Mouse (Mus musculus) liver, postnatal 0 days (tissue): Measurements from ENCODE around the gene Eps8l3. TPM values are rescaled to one million over a fixed set of nuclear protein-coding genes. Genes with fewer than 3 reads are reported as not detected.

ENCODE experiments used
- ATAC-seq: fragments of 200-750 bp; cut with Nextera tagmentation; 2 replicates; pipeline ENCODE4 v1.8.0; 2017; ENCODE audit warnings: mild to moderate bottlenecking, moderate library complexity
- DNase-seq: peaks from one replicate; pipeline ENCODE4 v3.0.0-alpha.2; 2016
- H3K27ac ChIP-seq: fragments of 300-500 bp; sonication (generic); 2 replicates; pipeline ENCODE4 v1.5.1; 2014; ENCODE audit warnings: antibody characterized with exemption, moderate library complexity, mild to moderate bottlenecking, low read depth
- H3K27me3 ChIP-seq: fragments of 300-500 bp; sonication (generic); 2 replicates; pipeline ENCODE4 v1.6.1; 2014; ENCODE audit warnings: low read length, control low read depth, mixed read lengths; ENCODE audit not compliant: insufficient read depth
- H3K36me3 ChIP-seq: fragments of 300-500 bp; sonication (generic); replicated peaks from 2 replicates; pipeline ENCODE4 v1.6.1; 2014; ENCODE audit warnings: mild to moderate bottlenecking, control low read depth, low read length, moderate library complexity, mixed read lengths; ENCODE audit not compliant: insufficient read depth
- H3K4me1 ChIP-seq: fragments of 300-500 bp; sonication (generic); 2 replicates; pipeline ENCODE4 v1.6.1; 2014; ENCODE audit warnings: antibody characterized with exemption, mild to moderate bottlenecking, control low read depth; ENCODE audit not compliant: insufficient read depth
- H3K4me2 ChIP-seq: fragments of 300-500 bp; sonication (generic); 2 replicates; pipeline ENCODE4 v1.6.1; 2014; ENCODE audit warnings: low read depth, mild to moderate bottlenecking, low read length, moderate library complexity, mixed read lengths
- H3K4me3 ChIP-seq: fragments of 300-500 bp; sonication (generic); 2 replicates; pipeline ENCODE4 v1.5.1; 2014; ENCODE audit warnings: low read depth, low read length
- H3K9ac ChIP-seq: fragments of 300-500 bp; sonication (generic); replicated peaks from 2 replicates; pipeline ENCODE4 v1.6.1; 2014; ENCODE audit warnings: mild to moderate bottlenecking, moderate library complexity
- H3K9me3 ChIP-seq: fragments of 300-500 bp; sonication (generic); 2 replicates; pipeline ENCODE4 v1.6.1; 2016; ENCODE audit warnings: mild to moderate bottlenecking, control low read depth, low read length, mixed read lengths
- CTCF ChIP-seq: sonication (generic); IDR thresholded peaks from 2 replicates; pipeline ENCODE4 v1.5.1; 2016; ENCODE audit warnings: antibody characterized with exemption, low read depth
- EP300 ChIP-seq: IDR thresholded peaks from 2 replicates; pipeline ENCODE4 v1.6.1; 2016; ENCODE audit warnings: antibody characterized with exemption, low read depth, mild to moderate bottlenecking
- WGBS: fragments of 180-500 bp; shearing (Covaris S2); extraction: QIAGEN DNeasy Blood & Tissue Kit; methylation state at CpG from one replicate; pipeline ENCODE4 v1.1.7; 2014; ENCODE audit not compliant: insufficient replicate concordance; 5-methylcytosine and 5-hydroxymethylcytosine counted together
- polyA plus RNA-seq: library from polyadenylated mRNA; unstranded; fragments of >200 nt; fragmentation: Nextera tagmentation; extraction: Ambion mirVana; gene quantifications from 2 replicates; pipeline ENCODE4 v1.2.1, GENCODE M21; 2015

Eps8l3 gene
- polyA plus RNA-seq, 1 experiment from 2014 or later: not detected

GRCm38 (mm10) chr3:107843406-107843805, 33.6 kb upstream of the Eps8l3 start:
- Histone ChIP-seq H3K4me3 (no peak overlapping the region), H3K9ac (no peak overlapping the region), H3K27me3 (no peaks in the 10 kb centered on the region), H3K9me3 (no peaks in the 10 kb centered on the region), H3K4me1 (peaks cover 8% of the 10 kb centered on the region; the same call in 1 of the 2 replicates), H3K4me2 (no peak overlapping the region), H3K27ac (no peak overlapping the region), H3K36me3 (no peaks in the 10 kb centered on the region)
- 75% methylated on average over 3 of the region's 3 CpGs for WGBS
- TF ChIP-seq CTCF (no peak), EP300 (no peak)
- ATAC-seq: no peak
- DNase-seq: no peak

- WGBS: 79% methylated on average over 3 of the region's 3 CpGs
- TF ChIP-seq EP300: no peak
- no peak for TF ChIP-seq CTCF
- ATAC-seq (no peak), DNase-seq (no peak)
- Histone ChIP-seq H3K4me3 (no peak overlapping the region), H3K9me3 (no peaks in the 10 kb centered on the region), H3K4me1 (peaks cover 8% of the 10 kb centered on the region; the same call in 1 of the 2 replicates), H3K36me3 (no peaks in the 10 kb centered on the region), H3K9ac (no peak overlapping the region), H3K27ac (no peak overlapping the region), H3K4me2 (no peak overlapping the region), H3K27me3 (no peaks in the 10 kb centered on the region)
Measured at GRCm38 (mm10) chr3:107844001-107844400, 33.0 kb upstream of the Eps8l3 start.

- 83% methylated on average over 2 of the region's 2 CpGs for WGBS
- Histone ChIP-seq H3K27me3 (no peaks in the 10 kb centered on the region), H3K27ac (no peak overlapping the region), H3K4me3 (no peak overlapping the region), H3K4me1 (peaks cover 12% of the 10 kb centered on the region), H3K4me2 (no peak overlapping the region), H3K36me3 (no peaks in the 10 kb centered on the region), H3K9ac (no peak overlapping the region), H3K9me3 (no peaks in the 10 kb centered on the region)
- DNase-seq (no peak), ATAC-seq (no peak)
- TF ChIP-seq CTCF: no peak
- TF ChIP-seq EP300: no peak
Measured at GRCm38 (mm10) chr3:107844499-107844898, 32.5 kb upstream of the Eps8l3 start.

- peaks cover 24% of the 10 kb centered on the region for H3K4me1 ChIP-seq
- WGBS: 18% methylated on average over 1 of the region's 1 CpGs
- no peak for TF ChIP-seq EP300
- TF ChIP-seq CTCF: no peak
- no peaks in the 10 kb centered on the region for H3K27me3 ChIP-seq
- peak overlapping the region; percentile 29 for H3K27ac ChIP-seq
- H3K9me3 ChIP-seq: no peaks in the 10 kb centered on the region
- H3K4me2 ChIP-seq: no peak overlapping the region
- H3K4me3 ChIP-seq: no peak overlapping the region
- H3K9ac ChIP-seq: no peak overlapping the region
- ATAC-seq (no peak), DNase-seq (no peak)
- H3K36me3 ChIP-seq: no peaks in the 10 kb centered on the region
Measured at GRCm38 (mm10) chr3:107846175-107846574, 30.9 kb upstream of the Eps8l3 start.

GRCm38 (mm10) chr3:107846835-107847234, 30.2 kb upstream of the Eps8l3 start:
- 23% methylated on average over 3 of the region's 3 CpGs for WGBS
- Histone ChIP-seq H3K9me3 (no peaks in the 10 kb centered on the region), H3K27ac (peak overlapping the region; percentile 29; the same call in 1 of the 2 replicates), H3K4me2 (no peak overlapping the region), H3K9ac (no peak overlapping the region), H3K4me3 (no peak overlapping the region), H3K27me3 (no peaks in the 10 kb centered on the region), H3K36me3 (no peaks in the 10 kb centered on the region), H3K4me1 (peaks cover 24% of the 10 kb centered on the region)
- ATAC-seq (no peak), DNase-seq (no peak)
- TF ChIP-seq EP300: no peak
- TF ChIP-seq CTCF: no peak

- no peak overlapping the region for H3K27ac ChIP-seq
Measured at GRCm38 (mm10) chr3:107848126-107848525, 28.9 kb upstream of the Eps8l3 start.

More at GRCm38 (mm10) chr3:107848126-107848525, 28.9 kb upstream of the Eps8l3 start:
- Histone ChIP-seq H3K9me3 (no peaks in the 10 kb centered on the region), H3K27me3 (no peaks in the 10 kb centered on the region), H3K9ac (no peak overlapping the region), H3K36me3 (no peaks in the 10 kb centered on the region), H3K4me1 (peaks cover 24% of the 10 kb centered on the region), H3K4me3 (no peak overlapping the region), H3K4me2 (no peak overlapping the region)
- 68% methylated on average over 4 of the region's 4 CpGs for WGBS
- TF ChIP-seq EP300 (no peak), CTCF (no peak)
- DNase-seq (no peak), ATAC-seq (no peak)
